Mouse (Mus musculus) lung, embryonic 15.5 days (tissue): Measurements from ENCODE around the gene Camk2d. TPM values are rescaled to one million over a fixed set of nuclear protein-coding genes. Genes with fewer than 3 reads are reported as not detected.

ENCODE experiments used
- ATAC-seq: fragments of 200-750 bp; cut with Nextera tagmentation; 2 replicates; pipeline ENCODE4 v1.8.0; 2017; ENCODE audit warnings: moderate number of reproducible peaks, borderline replicate concordance; ENCODE audit not compliant: low FRiP score, low TSS enrichment; ENCODE audit errors: extremely low read depth
- H3K27ac ChIP-seq: fragments of 300-500 bp; sonication (generic); 2 replicates; pipeline ENCODE4 v1.5.1; 2015; ENCODE audit warnings: moderate library complexity, mild to moderate bottlenecking, inconsistent platforms
- H3K27me3 ChIP-seq: fragments of 300-500 bp; sonication (generic); 2 replicates; pipeline ENCODE4 v1.6.1; 2015; ENCODE audit warnings: inconsistent platforms
- H3K36me3 ChIP-seq: fragments of 300-500 bp; sonication (generic); 2 replicates; pipeline ENCODE4 v1.6.1; 2015; ENCODE audit warnings: inconsistent platforms
- H3K4me1 ChIP-seq: fragments of 300-500 bp; sonication (generic); 2 replicates; pipeline ENCODE4 v1.6.1; 2015; ENCODE audit warnings: inconsistent platforms
- H3K4me2 ChIP-seq: fragments of 300-500 bp; sonication (generic); 2 replicates; pipeline ENCODE4 v1.6.1; 2015; ENCODE audit warnings: inconsistent platforms, mild to moderate bottlenecking, moderate library complexity
- H3K4me3 ChIP-seq: fragments of 300-500 bp; sonication (generic); 2 replicates; pipeline ENCODE4 v1.5.1; 2015; ENCODE audit warnings: mild to moderate bottlenecking, inconsistent platforms
- H3K9ac ChIP-seq: fragments of 300-500 bp; sonication (generic); 2 replicates; pipeline ENCODE4 v1.6.1; 2015; ENCODE audit warnings: inconsistent platforms
- H3K9me3 ChIP-seq: fragments of 300-500 bp; sonication (generic); 2 replicates; pipeline ENCODE4 v1.6.1; 2016; ENCODE audit warnings: inconsistent platforms
- WGBS: fragments of 180-500 bp; shearing (Covaris S2); methylation state at CpG from one replicate; pipeline ENCODE4 v1.1.7; 2015; 5-methylcytosine and 5-hydroxymethylcytosine counted together
- polyA plus RNA-seq: library from polyadenylated mRNA; unstranded; fragments of >200 nt; fragmentation: Nextera tagmentation; extraction: Ambion mirVana; gene quantifications from 2 replicates; pipeline ENCODE4 v1.2.1, GENCODE M21; 2015

Gene Camk2d
- polyA plus RNA-seq, 1 experiment from 2014 or later, result 39.0 TPM

GRCm38 (mm10) chr3:126696620-126697019 is 100.5 kb downstream of the Camk2d start:
- H3K27ac ChIP-seq, result no peak overlapping the region
- no peak for ATAC-seq
- no peaks in the 10 kb centered on the region for H3K9me3 ChIP-seq
- no peak overlapping the region for H3K9ac ChIP-seq
- H3K27me3 ChIP-seq, result no peaks in the 10 kb centered on the region
- peaks cover 25% of the 10 kb centered on the region for H3K4me1 ChIP-seq
- H3K4me3 ChIP-seq, result no peak overlapping the region
- H3K4me2 ChIP-seq, result no peak overlapping the region
- WGBS, result 90% methylated on average over 6 of the region's 6 CpGs
- no peaks in the 10 kb centered on the region for H3K36me3 ChIP-seq

GRCm38 (mm10) chr3:126699740-126700139 is 103.6 kb downstream of the Camk2d start:
- ATAC-seq, result no peak
- Histone ChIP-seq H3K4me2 (no peak overlapping the region), H3K27me3 (no peaks in the 10 kb centered on the region), H3K9me3 (no peaks in the 10 kb centered on the region), H3K9ac (no peak overlapping the region), H3K36me3 (no peaks in the 10 kb centered on the region), H3K27ac (no peak overlapping the region), H3K4me3 (no peak overlapping the region), H3K4me1 (peaks cover 10% of the 10 kb centered on the region)
- 57% methylated on average over 3 of the region's 3 CpGs for WGBS

GRCm38 (mm10) chr3:126701067-126701466 is 105.0 kb downstream of the Camk2d start:
- Histone ChIP-seq H3K36me3 (no peaks in the 10 kb centered on the region), H3K27ac (no peak overlapping the region), H3K4me2 (no peak overlapping the region), H3K4me1 (peaks cover 3% of the 10 kb centered on the region), H3K4me3 (no peak overlapping the region), H3K27me3 (no peaks in the 10 kb centered on the region), H3K9me3 (no peaks in the 10 kb centered on the region), H3K9ac (no peak overlapping the region)
- ATAC-seq, result no peak
- WGBS, result 86% methylated on average over 6 of the region's 6 CpGs

- Histone ChIP-seq H3K9me3 (no peaks in the 10 kb centered on the region), H3K4me2 (no peak overlapping the region), H3K4me1 (peaks cover 3% of the 10 kb centered on the region), H3K9ac (no peak overlapping the region), H3K36me3 (no peaks in the 10 kb centered on the region), H3K27me3 (no peaks in the 10 kb centered on the region), H3K4me3 (no peak overlapping the region), H3K27ac (no peak overlapping the region)
- ATAC-seq, result no peak
- WGBS, result 49% methylated on average over 6 of the region's 6 CpGs
These were observed 105.5 kb downstream of the Camk2d start for GRCm38 (mm10) chr3:126701586-126701985.

- Histone ChIP-seq H3K4me1 (peaks cover 3% of the 10 kb centered on the region; the same call in 1 of the 2 replicates), H3K9me3 (no peaks in the 10 kb centered on the region), H3K4me2 (no peak overlapping the region), H3K9ac (no peak overlapping the region), H3K27ac (no peak overlapping the region), H3K4me3 (no peak overlapping the region), H3K27me3 (no peaks in the 10 kb centered on the region), H3K36me3 (no peaks in the 10 kb centered on the region)
- no peak for ATAC-seq
- 74% methylated on average over 1 of the region's 1 CpGs for WGBS
These were observed 109.4 kb downstream of the Camk2d start for GRCm38 (mm10) chr3:126705490-126705889.

- H3K9ac ChIP-seq, result no peak overlapping the region
- no peaks in the 10 kb centered on the region for H3K4me1 ChIP-seq
- H3K27ac ChIP-seq, result no peak overlapping the region
- H3K36me3 ChIP-seq, result no peaks in the 10 kb centered on the region
- ATAC-seq, result no peak
- WGBS, result 100% methylated on average over 1 of the region's 1 CpGs
- H3K4me3 ChIP-seq, result no peak overlapping the region
- no peaks in the 10 kb centered on the region for H3K9me3 ChIP-seq
- H3K4me2 ChIP-seq, result no peak overlapping the region
- no peaks in the 10 kb centered on the region for H3K27me3 ChIP-seq
These were observed 118.2 kb downstream of the Camk2d start for GRCm38 (mm10) chr3:126714281-126714680.

GRCm38 (mm10) chr3:126723021-126723449 is 126.9 kb downstream of the Camk2d start:
- Histone ChIP-seq H3K4me2 (no peak overlapping the region), H3K27ac (no peak overlapping the region)
- no peak for ATAC-seq

GRCm38 (mm10) chr3:126723458-126723857 is 127.4 kb downstream of the Camk2d start:
- no peaks in the 10 kb centered on the region for H3K4me1 ChIP-seq
- H3K4me3 ChIP-seq, result no peak overlapping the region
- no peak overlapping the region for H3K4me2 ChIP-seq
- ATAC-seq, result no peak
- no peak overlapping the region for H3K27ac ChIP-seq
- 49% methylated on average over 5 of the region's 5 CpGs for WGBS
- no peaks in the 10 kb centered on the region for H3K36me3 ChIP-seq
- no peaks in the 10 kb centered on the region for H3K9me3 ChIP-seq
- no peak overlapping the region for H3K9ac ChIP-seq
- no peaks in the 10 kb centered on the region for H3K27me3 ChIP-seq

More at GRCm38 (mm10) chr3:126723021-126723449, 126.9 kb downstream of the Camk2d start:
- no peaks in the 10 kb centered on the region for H3K27me3 ChIP-seq
- no peak overlapping the region for H3K9ac ChIP-seq
- H3K4me3 ChIP-seq, result no peak overlapping the region
- WGBS, result 78% methylated on average over 5 of the region's 5 CpGs
- H3K36me3 ChIP-seq, result no peaks in the 10 kb centered on the region
- no peaks in the 10 kb centered on the region for H3K4me1 ChIP-seq
- H3K9me3 ChIP-seq, result no peaks in the 10 kb centered on the region

GRCm38 (mm10) chr3:126725647-126726046 is 129.5 kb downstream of the Camk2d start:
- no peak overlapping the region for H3K4me3 ChIP-seq
- H3K27ac ChIP-seq, result no peak overlapping the region
- no peaks in the 10 kb centered on the region for H3K27me3 ChIP-seq
- no peak overlapping the region for H3K4me2 ChIP-seq
- no peak for ATAC-seq
- 76% methylated on average over 9 of the region's 9 CpGs for WGBS
- no peaks in the 10 kb centered on the region for H3K9me3 ChIP-seq
- H3K9ac ChIP-seq, result no peak overlapping the region
- H3K4me1 ChIP-seq, result no peaks in the 10 kb centered on the region
- no peaks in the 10 kb centered on the region for H3K36me3 ChIP-seq

- Histone ChIP-seq H3K36me3 (no peaks in the 10 kb centered on the region), H3K4me2 (no peak overlapping the region), H3K9me3 (no peaks in the 10 kb centered on the region), H3K4me3 (no peak overlapping the region), H3K27ac (no peak overlapping the region), H3K27me3 (no peaks in the 10 kb centered on the region), H3K4me1 (no peaks in the 10 kb centered on the region), H3K9ac (no peak overlapping the region)
- 92% methylated on average over 4 of the region's 4 CpGs for WGBS
- ATAC-seq, result no peak
These were observed 131.3 kb downstream of the Camk2d start for GRCm38 (mm10) chr3:126727387-126727786.

GRCm38 (mm10) chr3:126730411-126730810 is 134.3 kb downstream of the Camk2d start:
- Histone ChIP-seq H3K27ac (no peak overlapping the region), H3K4me2 (no peak overlapping the region), H3K9ac (no peak overlapping the region), H3K4me3 (no peak overlapping the region), H3K9me3 (no peaks in the 10 kb centered on the region), H3K27me3 (no peaks in the 10 kb centered on the region), H3K4me1 (no peaks in the 10 kb centered on the region), H3K36me3 (no peaks in the 10 kb centered on the region)
- 86% methylated on average over 5 of the region's 5 CpGs for WGBS
- no peak for ATAC-seq

- no peak overlapping the region for H3K4me3 ChIP-seq
- no peak overlapping the region for H3K4me2 ChIP-seq
- H3K36me3 ChIP-seq, result no peaks in the 10 kb centered on the region
- ATAC-seq, result peak; percentile 57; the same call in 1 of the 2 replicates
- H3K4me1 ChIP-seq, result no peaks in the 10 kb centered on the region
- H3K27me3 ChIP-seq, result no peaks in the 10 kb centered on the region
- H3K9me3 ChIP-seq, result no peaks in the 10 kb centered on the region
- WGBS, result 85% methylated on average over 2 of the region's 2 CpGs
- H3K27ac ChIP-seq, result no peak overlapping the region
- H3K9ac ChIP-seq, result no peak overlapping the region
These were observed 136.2 kb downstream of the Camk2d start for GRCm38 (mm10) chr3:126732323-126732722.

- no peak overlapping the region for H3K9ac ChIP-seq
- WGBS, result 94% methylated on average over 2 of the region's 2 CpGs
- H3K27ac ChIP-seq, result no peak overlapping the region
These were observed 138.4 kb downstream of the Camk2d start for GRCm38 (mm10) chr3:126734533-126734932.

More at GRCm38 (mm10) chr3:126734533-126734932, 138.4 kb downstream of the Camk2d start:
- Histone ChIP-seq H3K4me2 (no peak overlapping the region), H3K4me3 (no peak overlapping the region), H3K27me3 (no peaks in the 10 kb centered on the region), H3K4me1 (no peaks in the 10 kb centered on the region), H3K9me3 (no peaks in the 10 kb centered on the region), H3K36me3 (no peaks in the 10 kb centered on the region)
- ATAC-seq, result no peak
